Mouse (Mus musculus) ES-Bruce4 (cell line): ENCODE results near the gene Mup5.

Experiments used
- CTCF ChIP-seq: IDR thresholded peaks from one replicate; pipeline ENCODE4 v1.8.1; 2011; ENCODE audit warnings: low read depth, low read length
- POLR2A ChIP-seq: IDR thresholded peaks from one replicate; pipeline ENCODE4 v1.8.1; 2011; ENCODE audit warnings: low read length; ENCODE audit not compliant: insufficient read depth

DNA sequence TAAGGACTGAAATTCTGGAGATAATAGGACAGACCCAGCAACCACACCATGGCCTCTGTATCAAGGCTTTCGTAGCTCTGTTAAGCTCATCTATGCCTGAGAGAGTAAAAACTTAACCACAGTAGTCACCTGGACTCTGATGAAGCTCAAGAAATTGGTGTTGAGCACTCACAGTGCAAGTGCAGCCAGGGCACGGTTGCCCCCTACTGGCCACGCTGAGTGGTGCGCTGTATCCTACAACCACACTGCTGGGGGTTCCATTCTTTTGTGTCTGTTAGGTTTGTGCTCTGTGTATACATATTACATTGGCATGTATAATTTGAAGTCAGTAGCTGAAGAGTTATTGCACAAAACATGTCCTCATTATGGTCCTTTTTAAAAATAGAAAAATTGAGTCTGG is 23.1 kb upstream of the Mup5 start:
- TF ChIP-seq CTCF (peak; percentile 81), POLR2A (no peak)
